Mouse (Mus musculus) spleen, postnatal 4 days (tissue): Measurements from ENCODE around the gene Rbms2.
"Not testable (repeated sequence)": the region's sequence is repeated elsewhere in the genome, so short reads cannot be mapped to it uniquely, and the experiment has no call there.

Experiments
- DNase-seq, 2 experiments: peaks; one replicate each; pipeline ENCODE4 v3.0.0; 2022; ENCODE audit warnings: low spot score in 2 of 2

Rbms2 gene

GRCm38 (mm10) chr10:128193113-128193512 is 13.0 kb upstream of the Rbms2 start:
- no peak for DNase-seq

- not testable (repeated sequence) for DNase-seq
These were observed 12.1 kb upstream of the Rbms2 start for GRCm38 (mm10) chr10:128192030-128192766.

GRCm38 (mm10) chr10:128191472-128191871 is 11.4 kb upstream of the Rbms2 start:
- DNase-seq, result no peak

- peak; percentile 81 to 91 for DNase-seq
These were observed 8.3 kb upstream of the Rbms2 start for GRCm38 (mm10) chr10:128188242-128188877.

- DNase-seq, result peak in 1 of 2 experiments; percentile 62
These were observed 7.1 kb upstream of the Rbms2 start for GRCm38 (mm10) chr10:128187181-128187605.

GRCm38 (mm10) chr10:128185959-128186358 is 5.9 kb upstream of the Rbms2 start:
- peak; percentile 84 to 93 for DNase-seq

- no peak for DNase-seq
These were observed 5.3 kb upstream of the Rbms2 start for GRCm38 (mm10) chr10:128185277-128185940.

GRCm38 (mm10) chr10:128184296-128184695 is 4.2 kb upstream of the Rbms2 start:
- no peak for DNase-seq

- no peak for DNase-seq
These were observed 2.8 kb downstream of the Rbms2 start for GRCm38 (mm10) chr10:128177316-128177715.

- peak in 1 of 2 experiments; percentile 38 for DNase-seq
These were observed 3.9 kb downstream of the Rbms2 start for GRCm38 (mm10) chr10:128175996-128176755.

- DNase-seq, result no peak
These were observed 4.8 kb downstream of the Rbms2 start for GRCm38 (mm10) chr10:128175302-128175701.

- not testable (repeated sequence) for DNase-seq
These were observed 8.7 kb downstream of the Rbms2 start for GRCm38 (mm10) chr10:128171348-128171747.

GRCm38 (mm10) chr10:128167091-128167490 is 13.0 kb downstream of the Rbms2 start:
- no peak for DNase-seq

GRCm38 (mm10) chr10:128165726-128166125 is 14.4 kb downstream of the Rbms2 start:
- DNase-seq, result not testable (repeated sequence)

- DNase-seq, result no peak
These were observed 26.1 kb downstream of the Rbms2 start for GRCm38 (mm10) chr10:128153978-128154377.

- DNase-seq, result no peak
These were observed 29.2 kb downstream of the Rbms2 start for GRCm38 (mm10) chr10:128150941-128151340.

GRCm38 (mm10) chr10:128149592-128149991 is 30.5 kb downstream of the Rbms2 start:
- peak; percentile 62 to 75 for DNase-seq

- no peak for DNase-seq
These were observed 31.2 kb downstream of the Rbms2 start for GRCm38 (mm10) chr10:128148789-128149365.

GRCm38 (mm10) chr10:128144961-128145360 is 35.1 kb downstream of the Rbms2 start:
- no peak for DNase-seq

- DNase-seq, result no peak
These were observed 36.4 kb downstream of the Rbms2 start for GRCm38 (mm10) chr10:128143659-128144058.

- no peak for DNase-seq
These were observed 37.9 kb downstream of the Rbms2 start for GRCm38 (mm10) chr10:128142165-128142564.
